Mouse (Mus musculus) cerebral cortex, adult 2 months (tissue): ENCODE data around the gene Kcnq5.

Source experiments
- WGBS: fragments of 180-500 bp; shearing (Covaris S2); methylation state at CpG from one replicate; pipeline ENCODE4 v1.1.7; 2018; 5-methylcytosine and 5-hydroxymethylcytosine counted together

Kcnq5 gene

GRCm38 (mm10) chr1:21460941-21461689, 500.6 kb downstream of the Kcnq5 start:
- 58% methylated on average over 18 of the region's 18 CpGs for WGBS

- WGBS: 68% methylated on average over 8 of the region's 8 CpGs
Measured at GRCm38 (mm10) chr1:21458581-21458980, 503.2 kb downstream of the Kcnq5 start.

GRCm38 (mm10) chr1:21455971-21456370, 505.8 kb downstream of the Kcnq5 start:
- WGBS: 92% methylated on average over 5 of the region's 5 CpGs

GRCm38 (mm10) chr1:21448227-21448626, 513.5 kb downstream of the Kcnq5 start:
- 56% methylated on average over 2 of the region's 2 CpGs for WGBS

- whole genome bisulfite sequencing: 78% methylated on average over 3 of the region's 3 CpGs
Measured at GRCm38 (mm10) chr1:21436753-21437152, 525.0 kb downstream of the Kcnq5 start.

- whole genome bisulfite sequencing: 33% methylated on average over 3 of the region's 3 CpGs
Measured at GRCm38 (mm10) chr1:21434853-21435252, 526.9 kb downstream of the Kcnq5 start.

- WGBS: 89% methylated on average over 3 of the region's 3 CpGs
Measured at GRCm38 (mm10) chr1:21431666-21432065, 530.1 kb downstream of the Kcnq5 start.

GRCm38 (mm10) chr1:21428079-21428478, 533.7 kb downstream of the Kcnq5 start:
- WGBS: 77% methylated on average over 4 of the region's 4 CpGs

- WGBS: 96% methylated on average over 2 of the region's 2 CpGs
Measured at GRCm38 (mm10) chr1:21425654-21426053, 536.1 kb downstream of the Kcnq5 start.

- 68% methylated on average over 2 of the region's 2 CpGs for WGBS
Measured at GRCm38 (mm10) chr1:21412197-21412555, 549.6 kb downstream of the Kcnq5 start.

- 24% methylated on average over 18 of the region's 18 CpGs for WGBS
Measured at GRCm38 (mm10) chr1:21411331-21412196, 550.2 kb downstream of the Kcnq5 start.

- WGBS: 73% methylated on average over 2 of the region's 2 CpGs
Measured at GRCm38 (mm10) chr1:21407266-21407665, 554.5 kb downstream of the Kcnq5 start.

GRCm38 (mm10) chr1:21402804-21403203, 558.9 kb downstream of the Kcnq5 start:
- WGBS: 68% methylated on average over 8 of the region's 8 CpGs

GRCm38 (mm10) chr1:21391138-21391671, 570.5 kb downstream of the Kcnq5 start:
- WGBS: 78% methylated on average over 6 of the region's 6 CpGs

- WGBS: 86% methylated on average over 1 of the region's 1 CpGs
Measured at GRCm38 (mm10) chr1:21383256-21383655, 578.5 kb downstream of the Kcnq5 start, which contains the start of gene Khdc1b. Gene Khdc1b (plus strand): TSS chr1:21383556.

GRCm38 (mm10) chr1:21368031-21368430, 593.7 kb downstream of the Kcnq5 start, which contains the start of gene Khdc1c:
Gene Khdc1c (plus strand): TSS chr1:21368331.
- WGBS: 79% methylated on average over 1 of the region's 1 CpGs

GRCm38 (mm10) chr1:21349341-21349740, 612.4 kb downstream of the Kcnq5 start, which contains the start of gene Khdc1a:
Gene Khdc1a (plus strand): TSS chr1:21349641.
- 82% methylated on average over 2 of the region's 2 CpGs for WGBS
